Mouse (Mus musculus) frontal cortex, adult 2 months (tissue): ENCODE measurements at regions not wholly inside any gene's neighbourhood (a gene's known extent, or its start where the extent isn't known, plus 50 kb on each side); places are given as distances from the start of the nearest gene placed in this dataset.

ENCODE experiments used
- DNase-seq, 2 experiments: peaks; one replicate each; pipeline ENCODE4 v3.0.0; 2022; ENCODE audit warnings: low spot score in 1 of 2; ENCODE audit errors: extremely low spot score in 1 of 2

DNA sequence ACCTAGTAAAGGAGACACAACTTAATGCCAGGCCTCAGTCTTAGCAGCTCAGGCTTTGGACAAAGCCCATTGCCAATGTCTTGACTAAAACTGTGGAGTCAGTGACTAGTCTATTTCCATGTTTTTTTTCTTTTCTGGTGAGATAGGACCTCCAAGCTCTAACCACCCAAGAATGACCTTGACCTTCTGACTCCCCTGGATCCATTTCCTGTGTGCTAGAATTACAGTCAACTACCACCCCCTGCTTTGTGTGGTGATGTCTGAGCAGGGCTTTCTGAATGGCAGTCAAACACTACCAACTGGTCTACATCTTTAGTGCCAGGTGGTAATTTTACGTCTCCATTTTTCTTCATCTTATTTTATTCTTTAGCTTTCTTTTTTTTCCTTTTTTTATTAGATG lies 51.3 kb upstream of the Rnf138rt1 start:
- no peak for DNase-seq

DNA sequence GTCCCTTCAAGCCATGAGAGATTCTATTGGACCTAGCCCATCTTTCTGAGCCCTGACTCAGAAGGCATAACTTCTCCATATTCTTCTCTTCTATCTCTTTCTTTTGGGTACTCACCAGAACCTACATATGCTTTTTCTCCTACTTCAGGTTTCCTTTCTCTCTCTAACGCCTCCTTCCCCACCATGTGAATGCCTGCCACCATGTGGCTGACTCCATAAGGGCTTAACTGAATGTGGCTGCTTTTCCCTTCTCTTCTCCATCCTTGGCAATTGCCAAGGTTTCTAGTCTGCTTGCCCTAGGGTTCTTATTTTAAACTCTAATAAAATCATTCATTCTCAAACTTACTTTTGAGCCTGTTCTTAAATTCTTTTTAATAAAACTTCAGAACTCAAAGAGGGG lies 53.7 kb upstream of the Rnf138rt1 start:
- DNase-seq = peak in 1 of 2 experiments; percentile 26

DNA sequence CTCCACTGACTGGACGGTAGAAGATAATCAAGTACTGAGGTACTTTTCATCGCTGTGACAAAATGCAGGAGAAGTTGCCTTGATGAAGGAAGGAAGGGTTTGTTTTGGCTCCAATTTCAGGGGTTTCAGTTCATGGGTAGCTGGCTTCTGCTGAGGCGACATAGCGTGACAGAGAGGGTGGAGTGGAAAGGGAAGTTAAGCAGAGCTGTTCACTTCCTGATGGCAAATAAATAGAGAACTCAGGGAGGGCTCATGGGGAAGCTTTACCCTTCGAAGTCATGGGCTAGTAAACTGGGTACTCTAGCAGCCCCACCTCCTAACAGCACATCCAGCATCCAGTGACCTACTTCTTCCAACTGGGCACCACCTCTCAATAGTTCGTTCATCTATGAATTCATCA lies 61.2 kb upstream of the Rnf138rt1 start:
- no peak for DNase-seq

DNA sequence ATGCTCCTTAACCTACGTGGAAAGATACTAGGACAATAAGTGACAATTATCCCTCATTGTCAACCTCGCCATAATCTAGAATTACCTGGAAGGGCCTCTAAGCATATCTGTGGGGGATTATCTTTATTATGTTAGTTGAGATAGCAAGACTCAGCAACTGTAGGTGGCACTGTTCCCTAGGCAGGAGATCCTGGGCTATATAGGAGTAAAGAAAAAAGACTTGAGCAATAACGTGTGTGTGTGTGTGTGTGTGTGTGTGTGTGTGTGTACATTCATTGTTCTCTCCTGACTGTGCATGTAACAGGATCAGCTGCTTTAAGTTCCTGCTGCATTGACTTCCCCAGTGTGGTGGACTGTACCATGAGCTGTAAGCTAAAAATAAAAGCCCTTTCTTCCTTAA lies 66.3 kb upstream of the Rnf138rt1 start:
- peak in 1 of 2 experiments; percentile 2 for DNase-seq

DNA sequence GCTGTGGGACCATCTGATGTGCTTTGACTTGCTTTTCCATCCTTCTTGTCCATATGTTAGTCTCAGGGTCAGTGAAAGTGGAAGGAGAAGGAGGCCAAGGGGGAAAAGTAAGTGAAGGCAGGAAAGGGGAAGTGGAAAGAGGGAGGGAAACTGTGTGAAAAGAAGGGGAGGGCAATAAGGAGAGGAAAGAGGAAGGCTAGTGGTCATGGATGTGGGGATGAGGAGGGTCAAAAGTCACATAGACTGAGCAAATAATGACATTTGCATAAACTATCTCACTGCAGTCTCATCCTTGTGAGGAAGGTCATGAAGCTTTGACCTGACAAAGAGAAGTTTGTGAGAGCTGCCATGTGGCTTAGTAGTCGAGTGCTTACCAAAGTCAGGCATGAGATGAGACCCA lies 63.4 kb upstream of the Ap1s2 start:
- no peak for DNase-seq

DNA sequence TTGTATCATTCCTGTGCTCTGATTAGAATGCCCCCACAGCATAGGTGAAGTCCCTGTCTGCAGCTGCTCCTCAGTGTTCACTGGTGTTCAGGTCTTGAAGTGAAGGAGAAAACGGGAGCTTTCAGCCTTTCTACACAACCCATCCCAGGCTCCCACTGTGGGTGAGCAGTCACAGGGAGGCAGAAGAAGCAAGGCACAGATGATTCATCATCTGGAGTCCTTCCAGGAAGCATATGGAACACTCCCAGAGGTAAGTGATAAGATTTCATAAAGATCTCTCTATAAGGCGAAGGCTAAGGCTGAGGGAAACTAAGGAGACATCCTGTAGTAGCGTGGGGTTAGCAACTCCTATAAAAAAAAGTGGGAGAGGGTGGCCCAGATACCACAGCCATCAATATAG lies 61.9 kb upstream of the Ap1s2 start:
- DNase-seq = peak; percentile 7 to 69

DNA sequence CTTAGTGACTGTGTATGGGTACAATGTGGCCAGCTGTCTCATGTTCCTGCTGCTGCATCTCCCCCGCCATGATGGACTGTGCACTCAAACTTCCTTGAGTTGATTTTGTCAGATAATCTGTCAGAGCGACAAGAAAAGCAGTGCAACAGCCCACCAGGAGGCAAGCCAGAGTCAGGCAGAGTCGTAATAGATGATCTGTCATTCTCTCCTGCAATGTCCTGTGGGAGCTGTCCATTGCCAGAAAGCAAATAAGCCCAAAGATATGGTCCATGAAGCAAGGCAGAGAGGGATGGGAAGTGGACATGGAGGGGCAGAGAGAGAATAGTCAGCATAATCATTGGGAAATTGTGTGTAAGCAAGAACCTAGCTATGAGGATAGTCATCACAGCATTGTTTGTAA lies 61.2 kb upstream of the Ap1s2 start:
- DNase-seq = no peak

DNA sequence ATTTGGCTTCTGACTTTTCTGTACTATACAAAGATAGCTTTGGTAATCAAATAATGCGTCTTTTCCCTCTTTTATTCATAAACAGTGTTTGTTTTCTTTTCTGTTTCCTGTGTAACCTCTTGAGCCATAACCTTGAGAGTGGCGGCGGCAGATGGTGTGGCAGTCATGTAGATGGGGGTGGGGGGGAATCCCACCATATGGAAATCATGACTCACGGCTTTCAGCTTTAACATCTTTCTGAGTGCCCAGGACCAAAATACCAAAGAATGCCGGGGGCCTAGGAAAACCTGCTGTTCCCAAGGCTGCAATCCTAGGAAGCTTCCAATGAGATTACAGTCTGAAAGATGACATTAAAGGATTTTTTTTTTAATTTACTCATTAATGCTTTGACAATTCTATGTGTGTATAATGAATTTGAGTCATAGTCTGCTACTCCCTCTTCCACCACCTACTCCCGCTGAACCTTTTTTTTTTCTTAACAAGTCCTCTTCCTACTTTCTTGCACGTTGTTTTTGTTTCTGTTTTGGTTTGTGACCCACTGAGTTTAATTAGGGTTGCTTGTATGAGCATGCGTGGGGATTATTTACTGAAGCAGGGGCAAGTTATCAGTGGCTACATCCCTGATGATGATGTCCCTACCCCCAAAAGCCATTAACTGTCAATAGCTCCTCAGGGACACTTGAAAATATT lies 60.2 kb upstream of the Ap1s2 start:
- peak; percentile 10 to 40 for DNase-seq

DNA sequence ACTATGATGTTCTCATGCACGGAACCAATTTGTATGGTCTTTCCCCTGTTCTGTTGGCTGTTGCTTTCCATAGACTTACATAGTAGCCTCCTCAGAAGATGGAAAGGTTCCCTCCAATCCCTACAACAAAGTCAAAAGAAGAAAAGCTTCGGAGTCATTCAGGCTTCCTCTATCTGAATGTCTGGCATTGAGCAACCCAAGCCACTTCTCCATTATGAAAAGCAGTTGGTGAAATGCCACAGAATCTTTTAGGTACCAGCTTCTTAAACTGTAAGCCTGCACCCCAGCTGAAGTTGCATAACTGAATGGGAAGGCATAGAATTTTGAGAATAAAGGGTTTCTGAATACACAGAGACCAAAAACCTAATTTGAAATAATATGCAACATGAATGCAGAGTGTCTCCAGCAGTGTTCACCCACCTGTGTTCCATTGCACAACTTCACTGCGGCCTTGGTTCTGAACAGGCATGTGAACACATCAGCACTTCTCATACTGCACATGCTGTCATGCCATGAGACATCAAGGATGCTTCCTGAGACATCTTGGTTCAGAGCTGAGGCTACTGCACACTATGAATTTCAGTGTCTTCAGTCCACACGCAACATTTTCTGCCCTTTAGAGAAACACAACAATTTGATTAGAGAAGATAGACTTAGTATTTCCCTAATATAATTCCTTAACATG lies 57.8 kb upstream of the Ap1s2 start:
- no peak for DNase-seq

DNA sequence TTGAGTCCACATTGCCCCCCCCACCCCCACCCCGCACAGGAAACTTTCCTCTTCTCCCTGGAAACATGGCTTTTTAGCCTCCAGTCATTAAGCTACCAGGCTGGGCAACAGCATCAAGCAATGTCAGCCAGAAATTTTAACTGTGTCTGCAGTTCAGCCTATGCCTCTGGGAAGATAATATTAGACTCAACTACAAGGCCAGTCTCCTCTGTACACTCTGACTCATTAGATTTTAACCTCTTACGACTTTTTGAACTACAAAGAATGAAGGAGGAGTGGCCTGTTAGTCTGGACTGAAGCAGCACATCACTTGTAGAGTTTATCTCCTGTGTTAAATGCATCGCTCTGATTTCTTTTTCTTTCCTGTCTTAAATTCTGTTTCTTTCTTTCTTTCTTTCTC lies 50.3 kb upstream of the Ap1s2 start:
- no peak for DNase-seq
